Mouse (Mus musculus) central nervous system, embryonic 14 days (tissue): ENCODE results near the gene Olfr433. TPM values are rescaled to one million over a fixed set of nuclear protein-coding genes. Genes with fewer than 3 reads are reported as not detected.

ENCODE experiments used
- polyA plus RNA-seq: library from polyadenylated mRNA; depleted of rRNA; stranded (reverse); fragments of >200 nt; gene quantifications from 2 replicates; pipeline ENCODE4 v1.2.3, GENCODE M21; 2012; rRNA removed

Olfr433 gene
- not detected in 2 replicates for polyA plus RNA-seq

DNA sequence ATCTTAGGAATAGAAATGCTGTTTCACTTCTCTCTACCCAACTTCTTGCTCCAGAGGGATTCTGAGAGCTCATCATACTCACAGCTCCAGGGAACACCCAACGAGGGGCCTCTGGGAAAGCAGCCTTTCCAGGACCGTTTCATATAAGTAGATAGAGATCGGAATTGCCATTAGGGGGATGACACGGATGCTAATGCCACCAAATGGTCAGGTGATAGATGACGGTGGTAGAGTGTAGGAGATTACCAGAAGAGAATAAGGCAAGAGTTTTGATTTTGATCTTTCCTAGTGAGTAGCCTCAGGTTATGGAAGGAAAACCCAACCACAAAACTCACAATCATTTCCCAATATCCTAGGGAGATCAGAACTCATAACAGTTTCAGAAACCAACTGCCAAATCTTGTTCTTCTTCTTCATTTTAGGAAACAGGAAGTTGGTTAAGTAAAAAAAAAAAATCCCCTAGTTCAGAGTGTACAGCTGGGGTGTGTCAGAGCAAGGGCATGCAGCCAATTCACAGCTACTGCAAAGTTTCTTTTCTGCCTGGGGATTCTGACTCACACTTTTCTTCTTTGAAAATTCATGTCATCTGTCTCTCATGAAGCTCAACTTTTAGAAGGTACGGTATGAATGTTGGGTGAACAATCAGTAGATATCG, at the start of gene Olfr433:
Gene Olfr433, plus strand, starts transcription at position 183 of the 655 bp plus-strand sequence.

DNA sequence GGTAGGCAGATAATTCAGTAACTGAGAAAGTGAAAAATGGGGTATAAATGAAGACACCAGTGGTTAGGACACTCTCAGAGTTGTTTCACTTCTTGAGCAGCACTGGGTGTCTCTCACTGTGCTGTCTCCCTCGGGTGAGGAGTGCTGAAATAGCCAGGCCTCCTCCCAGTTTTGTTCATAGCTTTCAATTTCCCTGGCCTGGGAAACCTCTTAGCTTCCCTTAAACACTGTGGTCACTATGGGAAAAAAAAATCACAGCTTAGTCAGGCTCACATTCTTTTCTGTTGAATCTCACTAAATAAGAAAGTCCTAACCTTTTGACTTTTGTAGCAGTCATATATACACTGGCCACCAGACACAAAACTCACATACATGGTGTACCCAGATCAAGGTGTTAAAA, 8.8 kb upstream of the Olfr433 start, which contains the start of gene Ifi205:
Gene Ifi205, minus strand, starts transcription at position 113 of the 400 bp plus-strand sequence.

DNA sequence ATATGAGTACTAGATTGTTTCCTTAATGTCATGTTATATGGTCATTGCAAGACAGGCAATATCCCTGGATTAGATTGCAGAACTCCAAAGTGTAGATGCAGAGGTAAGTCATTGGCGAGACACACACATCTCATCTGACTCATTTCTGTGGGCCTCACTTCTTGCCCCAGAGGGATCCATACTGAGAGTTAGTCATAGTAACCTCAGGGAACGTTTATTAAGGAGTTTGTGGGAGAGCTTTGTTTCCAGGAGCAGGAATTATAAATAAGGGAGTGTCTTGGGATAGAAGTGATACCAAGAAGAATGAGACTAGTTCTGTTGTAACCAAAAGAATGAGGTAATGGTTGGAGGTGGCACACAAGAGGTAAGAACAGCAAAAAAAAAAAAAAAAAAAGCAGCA, 8.4 kb downstream of the Olfr433 start, which contains the start of gene Olfr432:
Gene Olfr432, plus strand, starts transcription at position 313 of the 400 bp plus-strand sequence.

DNA sequence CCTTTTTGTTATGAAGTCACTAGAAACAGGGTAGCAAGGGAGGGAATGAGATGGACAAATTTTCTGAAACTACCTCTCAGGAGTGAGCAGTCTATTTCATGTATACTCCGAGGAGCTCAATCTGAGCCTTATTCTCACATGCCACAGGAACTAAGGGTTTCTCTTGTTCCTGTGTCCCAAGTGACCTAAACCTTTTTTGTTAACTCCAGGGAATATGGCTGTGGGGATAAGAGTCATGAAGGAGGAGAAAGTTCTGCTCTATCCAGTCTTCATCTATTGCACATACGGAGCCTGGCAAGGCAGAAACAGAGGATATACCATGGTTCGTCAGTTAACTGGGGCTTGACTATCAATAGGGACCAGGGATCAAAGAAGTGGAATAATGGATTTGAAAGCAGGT, 25.8 kb downstream of the Olfr433 start, which contains the start of gene Olfr430:
Gene Olfr430, plus strand, starts transcription at position 301 of the 400 bp plus-strand sequence.

DNA sequence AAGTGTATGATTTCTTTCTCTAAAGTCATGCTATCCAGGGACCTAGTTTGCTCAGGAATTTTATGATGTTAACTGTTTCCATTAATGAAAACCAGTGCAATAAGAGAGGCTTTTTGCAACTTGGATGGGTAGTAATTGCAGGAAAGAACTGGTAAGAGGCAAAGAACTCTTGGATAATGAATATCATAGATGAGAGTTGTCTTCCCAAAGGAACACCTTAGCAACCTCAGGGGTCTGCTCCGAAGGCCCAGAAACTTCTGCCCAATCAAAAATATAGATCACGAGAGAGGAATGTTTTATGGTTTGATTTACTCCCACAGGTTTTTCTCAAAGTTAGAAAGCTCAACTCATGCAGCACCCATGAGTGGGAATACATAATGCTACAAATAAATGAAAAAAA, 43.5 kb downstream of the Olfr433 start, which contains the start of gene Olfr429:
Gene Olfr429, plus strand, starts transcription at position 301 of the 400 bp plus-strand sequence.

Other genes with a start within 250 kb of the Olfr433 start
- gene Ifi211, start 127.7 kb upstream of the Olfr433 start, polyA plus RNA-seq: 1.7 and 2.5 TPM in 2 replicates
- 2.3 TPM in 2 replicates for gene Mndal, start 98.2 kb upstream of the Olfr433 start, polyA plus RNA-seq
- 1.8 and 2.2 TPM in 2 replicates for gene Ifi203, start 98.0 kb upstream of the Olfr433 start, polyA plus RNA-seq
- gene Ifi202b, start 58.0 kb upstream of the Olfr433 start, polyA plus RNA-seq: 0.08 TPM in 1 of 2 replicates, not detected in the other
- gene Ifi205, start 8.9 kb upstream of the Olfr433 start, polyA plus RNA-seq: 0.90 and 1.9 TPM in 2 replicates
- gene Olfr432, start 8.5 kb downstream of the Olfr433 start, polyA plus RNA-seq: not detected in 2 replicates
- gene Olfr430, start 25.9 kb downstream of the Olfr433 start, polyA plus RNA-seq: not detected in 2 replicates
- gene Olfr429, start 43.6 kb downstream of the Olfr433 start, polyA plus RNA-seq: not detected in 2 replicates
- not detected in 2 replicates for gene Olfr427, start 56.2 kb downstream of the Olfr433 start, polyA plus RNA-seq
- not detected in 2 replicates for gene Olfr231, start 80.5 kb downstream of the Olfr433 start, polyA plus RNA-seq
- not detected in 2 replicates for gene Olfr424, start 90.8 kb downstream of the Olfr433 start, polyA plus RNA-seq
- not detected in 2 replicates for gene Olfr420, start 114.9 kb downstream of the Olfr433 start, polyA plus RNA-seq
- gene Spta1, start 132.1 kb downstream of the Olfr433 start, polyA plus RNA-seq: 0.07 and 0.13 TPM in 2 replicates
- gene Olfr419, start 211.4 kb downstream of the Olfr433 start, polyA plus RNA-seq: not detected in 2 replicates